Mouse (Mus musculus) testis, adult 2 months (tissue): Measurements from ENCODE around the gene Ddrgk1. TPM values are rescaled to one million over a fixed set of nuclear protein-coding genes. Genes with fewer than 3 reads are reported as not detected.

Experiments used
- H3K27ac ChIP-seq: fragments of 200-500 bp; 2 replicates; pipeline ENCODE4 v1.5.1; 2012; ENCODE audit warnings: low read depth, low read length; ENCODE audit not compliant: control insufficient read depth, insufficient read depth
- H3K27me3 ChIP-seq: fragments of 200-500 bp; 2 replicates; pipeline ENCODE4 v1.6.1; 2012; ENCODE audit warnings: mild to moderate bottlenecking, low read length, moderate library complexity; ENCODE audit not compliant: control insufficient read depth, insufficient read depth
- H3K36me3 ChIP-seq: fragments of 200-500 bp; 2 replicates; pipeline ENCODE4 v1.6.1; 2012; ENCODE audit warnings: mild to moderate bottlenecking, low read length; ENCODE audit not compliant: control insufficient read depth, insufficient read depth
- H3K4me1 ChIP-seq: fragments of 200-500 bp; 2 replicates; pipeline ENCODE4 v1.6.1; 2012; ENCODE audit warnings: low read length; ENCODE audit not compliant: control insufficient read depth, insufficient read depth
- H3K4me3 ChIP-seq: fragments of 200-500 bp; 2 replicates; pipeline ENCODE4 v1.5.1; 2012; ENCODE audit warnings: low read depth, mild to moderate bottlenecking, low read length, moderate library complexity, mixed read lengths; ENCODE audit not compliant: control insufficient read depth
- CTCF ChIP-seq: fragments of 200-500 bp; IDR thresholded peaks from 2 replicates; pipeline ENCODE4 v1.5.1; 2012; ENCODE audit warnings: low read depth, mild to moderate bottlenecking, inconsistent platforms, low read length, moderate library complexity; ENCODE audit not compliant: control insufficient read depth, insufficient read depth, insufficient replicate concordance
- POLR2A ChIP-seq: fragments of 200-500 bp; IDR thresholded peaks from 2 replicates; pipeline ENCODE4 v1.6.1; 2012; ENCODE audit warnings: low read depth, mild to moderate bottlenecking, inconsistent platforms, low read length, moderate library complexity; ENCODE audit not compliant: control insufficient read depth
- polyA plus RNA-seq: library from polyadenylated mRNA; depleted of rRNA; stranded (reverse); fragments of >200 nt; gene quantifications from 2 replicates; pipeline ENCODE4 v1.2.3, GENCODE M21; 2012

The Ddrgk1 gene
- polyA plus RNA-seq, 1 experiment, result 31.0 TPM

- no peak for TF ChIP-seq POLR2A
- TF ChIP-seq CTCF, result no peak
- Histone ChIP-seq H3K36me3 (peaks cover 10% of the 10 kb centered on the region), H3K4me1 (0 out of 2 replicates have a peak, but pooled peaks cover 2% of the 10 kb centered on the region)
Measured at GRCm38 (mm10) chr2:130679154-130679553, 14.7 kb upstream of the Ddrgk1 start.

GRCm38 (mm10) chr2:130677211-130677610, 12.8 kb upstream of the Ddrgk1 start:
- Histone ChIP-seq H3K27me3 (no peaks in the 10 kb centered on the region), H3K27ac (peak overlapping the region; percentile 3; the same call in 1 of the 2 replicates), H3K4me1 (0 out of 2 replicates have a peak, but pooled peaks cover 2% of the 10 kb centered on the region), H3K4me3 (no peak overlapping the region), H3K36me3 (peaks cover 10% of the 10 kb centered on the region)
- TF ChIP-seq CTCF (no peak), POLR2A (no peak)

More at GRCm38 (mm10) chr2:130679154-130679553, 14.7 kb upstream of the Ddrgk1 start:
- Histone ChIP-seq H3K4me3 (no peak overlapping the region), H3K27me3 (no peaks in the 10 kb centered on the region), H3K27ac (no peak overlapping the region)

GRCm38 (mm10) chr2:130667559-130667958, 3.1 kb upstream of the Ddrgk1 start, which contains the start of gene Itpa:
Gene Itpa, plus strand, starts transcription at chr2:130667610.
- TF ChIP-seq CTCF (no peak; the same call in 1 of the 2 replicates), POLR2A (peak; percentile 70)
- Histone ChIP-seq H3K4me1 (peaks cover 13% of the 10 kb centered on the region), H3K27me3 (no peaks in the 10 kb centered on the region), H3K36me3 (no peaks in the 10 kb centered on the region; the same call in none of the 2 replicates), H3K27ac (peak within 1 kb of the TSS; percentile 83), H3K4me3 (peak within 1 kb of the TSS; percentile 96)

- H3K36me3 ChIP-seq, result no peaks in the 10 kb centered on the region; the same call in 1 of the 2 replicates
- H3K4me1 ChIP-seq, result peaks cover 12% of the 10 kb centered on the region
- H3K27me3 ChIP-seq, result no peaks in the 10 kb centered on the region
- H3K4me3 ChIP-seq, result no peak overlapping the region
- no peak for TF ChIP-seq CTCF
- no peak for TF ChIP-seq POLR2A
- H3K27ac ChIP-seq, result no peak overlapping the region
Measured at GRCm38 (mm10) chr2:130663342-130663741, 1.1 kb downstream of the Ddrgk1 start.

GRCm38 (mm10) chr2:130658530-130658929, 5.9 kb downstream of the Ddrgk1 start:
- TF ChIP-seq POLR2A (no peak), CTCF (no peak)
- no peak overlapping the region for H3K4me3 ChIP-seq
- H3K27ac ChIP-seq, result no peak overlapping the region
- no peaks in the 10 kb centered on the region for H3K27me3 ChIP-seq
- peaks cover 3% of the 10 kb centered on the region for H3K4me1 ChIP-seq
- no peaks in the 10 kb centered on the region; the same call in 1 of the 2 replicates for H3K36me3 ChIP-seq

- TF ChIP-seq CTCF (no peak), POLR2A (no peak)
- Histone ChIP-seq H3K4me3 (no peak overlapping the region), H3K27me3 (no peaks in the 10 kb centered on the region), H3K4me1 (no peaks in the 10 kb centered on the region), H3K36me3 (no peaks in the 10 kb centered on the region; the same call in 1 of the 2 replicates), H3K27ac (no peak overlapping the region)
Measured at GRCm38 (mm10) chr2:130657541-130657940, 6.9 kb downstream of the Ddrgk1 start.

GRCm38 (mm10) chr2:130656536-130656935, 7.9 kb downstream of the Ddrgk1 start:
- H3K27ac ChIP-seq, result no peak overlapping the region
- H3K4me1 ChIP-seq, result no peaks in the 10 kb centered on the region
- no peak overlapping the region for H3K4me3 ChIP-seq
- H3K36me3 ChIP-seq, result no peaks in the 10 kb centered on the region; the same call in 1 of the 2 replicates
- TF ChIP-seq POLR2A (no peak), CTCF (no peak)
- H3K27me3 ChIP-seq, result no peaks in the 10 kb centered on the region
